Mouse (Mus musculus): ENCODE data around the gene Slc26a11.

DNA sequence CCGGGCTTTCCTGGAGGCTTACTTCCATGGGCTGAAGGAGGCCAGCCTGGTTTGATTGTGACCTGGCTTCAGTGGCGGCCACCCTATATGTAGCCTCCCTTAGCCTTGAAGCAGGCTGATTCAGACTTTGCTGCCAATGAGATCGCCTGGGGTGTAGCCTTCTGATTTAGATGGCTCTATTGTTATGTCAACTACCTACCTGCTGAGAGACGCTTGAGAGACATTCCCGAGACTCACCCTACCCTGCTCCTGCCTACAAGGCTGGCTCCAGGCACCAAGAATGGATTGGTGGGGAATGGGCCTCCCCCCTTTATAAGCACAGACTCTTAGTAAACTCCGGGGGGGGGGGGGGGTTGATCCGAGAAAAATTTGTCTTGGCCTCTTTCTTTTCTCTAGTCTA is 40.0 kb downstream of the Slc26a11 start:
- TF ChIP-seq POLR2A (IDR thresholded peaks at IDR 0.05; ENCODE audit: insufficient read depth, low read length) (no peak), CTCF (IDR thresholded peaks at IDR 0.05; ENCODE audit: low read depth, low read length) (no peak), EP300 (IDR thresholded peaks at IDR 0.05; ENCODE audit: insufficient read depth, low read depth, low read length) (peak; percentile 94)

Measured in ES-Bruce4 (cell line).